Mouse (Mus musculus) mouse embryonic stem cell (cell line): ENCODE measurements around the gene Ofcc1.

Experiments used
- in situ Hi-C, 2 experiments: fragments of 300-500 bp; cut with MboI; formaldehyde crosslinking; loops; 1 replicate in 1 of 2; 3 replicates in 1 of 2; pipeline ENCODE4 v1.14.3; 2019 to 2020; ENCODE audit warnings: low sequenced_read_pairs in 2 of 2, low pct_unique_long_range_greater_than_20kb in 1 of 2, mixed read lengths in 1 of 2; ENCODE audit not compliant: unreplicated experiment in 1 of 2

Ofcc1 gene

DNA sequence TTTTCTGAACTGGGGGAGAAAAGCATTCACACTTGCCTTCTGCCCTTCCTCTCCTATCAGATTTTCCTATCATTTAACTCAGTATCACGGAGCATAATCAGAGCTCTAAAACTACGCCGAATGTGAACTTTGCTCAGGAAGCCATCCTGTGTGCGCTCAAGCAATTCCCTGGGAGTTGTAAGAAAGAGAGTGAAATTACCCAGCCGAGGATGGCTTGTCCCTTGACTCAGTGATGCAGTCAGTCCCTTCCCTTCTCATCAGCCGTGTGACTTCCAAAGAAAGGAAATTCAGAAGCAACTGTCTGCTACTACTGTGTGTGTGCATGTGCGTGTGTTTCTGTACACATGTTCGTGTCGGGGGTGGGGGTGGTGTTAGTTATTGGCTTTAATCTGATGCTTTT lies 93.7 kb downstream of the Ofcc1 start:
- in situ Hi-C loops = no loop called here

DNA sequence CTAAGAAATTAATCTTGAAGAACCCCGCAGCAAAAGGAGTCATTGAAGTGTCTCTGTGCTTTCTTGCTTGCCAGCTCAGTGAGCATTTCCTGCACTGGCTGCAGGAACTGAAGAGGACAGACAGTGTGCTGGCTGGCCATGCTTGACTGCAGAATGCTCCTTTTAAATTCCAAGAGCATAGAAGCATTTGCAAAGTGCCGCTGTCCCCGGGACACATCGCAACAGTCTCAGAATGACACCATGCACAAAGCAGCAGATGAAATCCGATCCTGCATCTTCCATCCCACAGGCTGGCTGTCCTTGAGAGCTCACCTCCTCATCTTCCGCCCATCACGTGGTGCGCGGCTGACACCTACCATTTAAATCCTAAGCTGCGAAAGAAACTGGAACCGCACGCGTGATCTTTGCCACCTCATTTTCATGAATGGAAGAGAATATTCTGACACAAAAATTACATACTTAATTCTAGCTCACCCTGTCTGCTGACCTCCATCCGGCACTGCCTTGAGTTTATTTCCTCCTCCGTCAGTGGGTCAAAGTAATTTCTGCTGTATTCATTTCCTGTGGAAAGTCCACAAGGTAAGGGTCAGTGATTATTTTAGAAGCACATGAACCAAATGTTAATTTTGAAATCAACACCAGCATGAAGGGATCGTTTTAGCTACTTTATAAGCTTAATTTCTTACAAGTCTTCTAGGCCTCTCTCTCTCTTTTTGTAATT lies 98.0 kb downstream of the Ofcc1 start:
- in situ Hi-C loops = no loop called here

DNA sequence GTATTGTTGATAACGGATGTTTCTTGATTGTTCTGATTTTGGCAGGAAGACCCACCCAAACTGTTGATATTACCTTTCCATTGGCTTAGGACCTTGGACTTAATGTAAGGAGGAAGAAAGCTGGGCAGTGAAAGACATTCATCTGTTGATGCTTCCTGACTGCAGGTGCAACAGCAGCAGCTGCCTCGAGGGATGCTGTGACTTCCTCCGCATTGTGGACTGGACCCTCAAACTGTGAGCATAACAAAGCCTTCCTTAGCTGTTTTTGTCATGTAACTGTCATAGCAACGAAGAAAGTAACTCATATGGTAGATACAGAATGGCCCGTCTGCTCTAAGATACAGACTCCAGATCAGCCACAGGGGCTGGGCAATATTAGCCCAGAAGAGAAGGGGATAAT lies 102.5 kb downstream of the Ofcc1 start:
- in situ Hi-C loops = no loop called here

DNA sequence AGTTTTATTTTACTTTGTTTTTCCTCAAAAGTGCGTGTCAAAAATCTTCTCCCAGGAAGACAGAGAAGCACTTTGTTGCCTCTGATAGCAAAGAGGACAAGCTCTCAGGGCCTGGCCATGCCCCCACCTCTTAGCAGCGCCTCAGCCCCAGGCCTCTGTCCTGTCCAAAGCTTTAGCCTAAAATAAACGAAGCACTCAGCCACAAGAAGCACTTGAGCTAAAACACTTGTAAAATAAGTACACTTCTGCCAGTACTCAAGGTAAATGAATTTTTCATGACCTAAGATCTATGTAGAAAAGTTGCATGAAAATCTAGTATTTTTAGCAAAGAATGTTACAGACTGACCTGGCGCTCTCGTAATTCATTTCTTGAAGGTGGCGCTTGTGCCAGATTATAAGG lies 117.4 kb downstream of the Ofcc1 start:
- in situ Hi-C loops = no loop called here

DNA sequence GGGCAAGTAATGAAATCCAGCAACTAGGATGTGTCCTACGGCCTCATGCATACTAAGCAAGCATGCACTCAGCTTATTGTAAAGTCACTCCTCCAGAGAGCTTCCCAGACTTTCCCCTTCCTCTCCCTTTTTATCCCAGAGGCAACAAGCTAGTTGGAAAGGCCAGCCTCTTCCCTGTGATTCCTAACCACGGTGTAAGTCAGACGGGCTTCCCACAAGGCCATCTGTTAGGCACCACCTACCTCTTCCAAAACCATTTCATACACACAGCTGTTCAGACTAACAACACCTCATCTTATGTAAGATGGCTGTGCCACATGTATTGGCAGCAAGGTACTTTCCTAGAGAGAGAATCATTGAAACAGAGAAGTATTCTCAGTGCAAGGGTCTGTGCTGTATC lies 124.9 kb downstream of the Ofcc1 start:
- in situ Hi-C loops = no loop called here

DNA sequence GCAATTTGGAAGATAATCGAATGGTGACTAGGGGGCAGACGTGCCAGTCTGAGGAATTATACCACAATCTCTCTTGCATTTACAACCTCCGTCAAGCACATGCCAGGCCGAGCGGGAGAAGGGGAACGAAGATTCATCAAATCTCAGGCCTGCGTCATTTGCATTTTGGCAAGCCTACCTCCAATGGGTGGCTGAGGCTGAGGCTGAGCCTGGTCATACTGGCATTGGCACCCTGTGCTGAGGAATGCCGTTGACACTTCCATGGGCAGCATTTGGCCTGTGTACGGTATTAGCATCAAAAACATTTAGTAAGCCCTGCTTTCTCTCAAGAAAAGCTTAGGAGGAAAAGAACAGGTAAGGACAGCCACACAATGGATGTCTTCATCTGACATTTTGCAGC lies 152.9 kb downstream of the Ofcc1 start:
- in situ Hi-C loops = no loop called here

DNA sequence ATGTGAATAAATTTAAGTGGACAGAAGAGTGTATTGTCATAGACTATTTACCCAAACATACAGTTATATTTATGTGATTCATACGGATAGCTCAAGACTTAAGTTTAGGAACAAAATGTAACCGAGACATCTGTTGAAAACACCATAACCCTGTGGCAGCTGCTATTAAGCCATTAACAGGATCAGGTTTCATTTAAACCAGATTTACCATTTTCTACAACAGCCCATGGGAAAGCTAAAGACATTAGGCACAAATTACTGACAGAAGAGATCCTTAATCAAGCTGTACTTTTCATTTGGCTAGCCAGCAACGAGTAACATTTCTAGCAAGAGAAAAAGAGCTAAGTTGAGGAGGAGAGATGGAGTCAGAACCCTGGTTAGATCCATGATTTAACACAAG lies 179.5 kb downstream of the Ofcc1 start:
- in situ Hi-C loops = no loop called here

DNA sequence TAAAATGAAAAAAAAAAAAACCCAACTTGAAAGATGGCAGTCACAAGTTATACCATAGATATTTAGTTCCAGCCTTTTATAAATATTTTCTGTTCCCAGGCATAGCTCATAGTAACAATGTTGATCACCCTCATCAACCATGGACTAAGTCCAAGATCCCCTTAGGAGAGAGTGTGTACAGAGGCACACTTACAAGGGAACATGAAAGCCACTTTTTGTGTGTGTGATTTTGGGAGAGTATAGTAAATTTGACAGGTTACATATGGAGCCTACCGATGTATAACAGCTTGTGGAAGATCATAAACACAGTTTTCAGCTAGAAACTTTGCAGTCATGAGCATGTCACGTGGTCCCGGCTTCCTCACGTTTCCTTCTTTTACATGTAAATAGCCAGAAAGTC lies 189.5 kb downstream of the Ofcc1 start:
- in situ Hi-C loops = no loop called here

DNA sequence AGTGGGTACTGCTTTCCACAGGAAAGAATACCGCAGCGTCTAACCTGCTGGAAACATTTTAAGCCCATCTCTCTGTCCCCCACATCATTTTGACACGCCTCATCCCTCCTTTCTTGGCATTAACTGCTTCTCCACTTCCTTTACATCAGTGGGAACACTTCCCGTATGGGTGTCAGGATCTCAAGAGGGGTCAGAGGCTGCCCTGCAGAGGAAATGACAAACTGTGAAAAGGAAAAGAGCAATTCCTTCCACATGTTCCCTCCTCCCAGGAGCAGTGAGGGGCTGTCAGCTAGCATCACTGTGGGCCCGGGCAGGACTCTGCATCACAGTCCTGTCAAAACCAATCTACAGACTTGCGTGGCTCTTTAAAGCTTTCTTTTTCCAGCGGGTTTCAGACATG lies 193.4 kb downstream of the Ofcc1 start:
- in situ Hi-C loops = no loop called here

DNA sequence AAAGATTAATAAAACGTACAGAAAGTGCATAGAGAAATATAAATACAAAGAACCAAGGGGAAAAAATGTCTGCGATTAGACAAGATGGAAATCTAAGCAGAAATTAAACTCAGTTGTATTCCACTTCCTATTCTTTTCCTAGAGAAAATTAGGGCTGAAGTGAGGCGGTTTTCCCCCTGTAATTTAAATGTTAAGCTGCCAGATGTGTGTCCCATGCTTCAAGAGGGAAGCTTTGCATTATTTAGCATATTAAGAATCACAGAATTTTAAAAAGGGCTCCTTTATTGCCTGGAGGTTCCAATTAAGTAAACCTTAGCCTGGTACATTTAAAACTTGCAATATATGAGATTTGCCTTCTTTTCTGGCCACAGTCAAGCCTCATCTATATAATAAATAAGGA lies 205.8 kb downstream of the Ofcc1 start:
- in situ Hi-C loops = no loop called here

DNA sequence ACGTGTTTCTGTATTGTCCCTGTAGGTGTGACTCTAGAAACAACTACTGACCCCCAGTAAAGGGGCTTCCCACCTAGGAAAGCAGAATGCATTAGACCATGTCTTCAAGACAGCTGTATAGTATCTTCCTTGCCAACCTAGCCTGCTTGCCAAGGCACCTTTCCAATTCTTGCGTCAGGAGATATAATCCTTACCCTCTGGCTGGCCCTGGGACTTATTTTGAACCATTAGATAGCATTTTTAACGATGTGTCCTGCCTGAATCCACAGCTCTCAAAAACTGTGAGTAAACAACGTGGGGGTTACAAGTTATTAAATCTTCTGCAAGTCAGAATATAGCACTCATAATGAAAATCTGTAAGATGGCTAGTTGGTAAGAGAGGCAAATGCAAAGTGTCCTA lies 221.3 kb downstream of the Ofcc1 start:
- in situ Hi-C loops = no loop called here

DNA sequence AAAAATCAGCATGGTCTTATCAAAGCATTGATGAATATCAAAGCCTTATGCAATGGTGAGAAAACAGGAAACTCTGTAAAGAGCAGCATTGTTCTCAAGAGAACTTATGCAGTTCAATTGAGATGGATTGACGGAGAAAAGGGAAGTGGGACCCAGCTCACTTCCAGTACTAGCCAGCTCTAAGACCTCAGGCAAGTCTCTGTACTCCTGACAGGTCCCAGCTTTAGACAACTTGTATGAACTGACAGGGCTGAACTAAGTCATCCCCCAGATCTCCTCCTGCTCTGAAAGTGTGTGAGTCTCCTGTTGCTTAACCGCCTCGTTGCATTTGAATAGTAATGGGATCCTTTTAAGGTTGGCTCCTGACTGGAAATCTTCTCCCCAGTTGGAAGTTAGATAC lies 225.2 kb downstream of the Ofcc1 start:
- in situ Hi-C loops = no loop called here

DNA sequence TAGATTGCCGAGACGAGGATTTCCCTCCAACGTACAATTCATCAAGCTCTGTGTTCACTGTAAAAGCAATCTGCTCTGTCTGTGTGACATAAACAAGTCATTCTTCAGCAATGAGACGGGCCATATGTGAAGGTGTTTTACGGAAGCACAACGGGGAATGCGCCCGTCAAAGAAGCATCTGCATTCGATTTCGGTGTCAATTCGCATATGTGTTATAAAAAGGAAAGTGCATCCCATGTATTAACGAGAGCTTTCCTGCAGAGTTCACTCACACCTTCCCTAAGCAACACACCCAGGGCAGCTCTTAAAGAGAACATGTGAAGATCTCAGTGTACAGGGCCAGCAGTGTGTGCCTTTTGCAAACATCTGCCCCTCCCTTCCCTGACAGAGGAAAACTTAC lies 225.6 kb downstream of the Ofcc1 start:
- in situ Hi-C loops = no loop called here

DNA sequence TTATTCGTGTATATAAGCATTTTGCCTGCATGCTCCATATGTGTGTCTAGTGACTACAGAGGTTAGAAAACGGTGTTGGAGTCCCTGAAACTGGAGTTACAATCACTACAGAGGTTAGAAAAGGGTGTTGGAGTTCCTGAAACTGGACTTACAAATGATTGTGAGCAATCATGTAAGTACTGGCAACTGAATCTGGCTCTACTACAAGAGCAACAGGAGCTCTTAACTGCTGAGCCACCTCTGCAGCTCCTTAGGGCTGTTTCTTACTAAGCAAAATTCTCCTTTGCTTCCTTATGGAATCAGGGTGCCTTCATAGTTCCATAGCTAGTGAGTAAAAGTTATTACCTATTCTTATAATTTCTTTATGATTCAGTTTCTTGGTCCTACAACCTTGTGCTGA lies 237.4 kb downstream of the Ofcc1 start:
- in situ Hi-C loops = no loop called here

DNA sequence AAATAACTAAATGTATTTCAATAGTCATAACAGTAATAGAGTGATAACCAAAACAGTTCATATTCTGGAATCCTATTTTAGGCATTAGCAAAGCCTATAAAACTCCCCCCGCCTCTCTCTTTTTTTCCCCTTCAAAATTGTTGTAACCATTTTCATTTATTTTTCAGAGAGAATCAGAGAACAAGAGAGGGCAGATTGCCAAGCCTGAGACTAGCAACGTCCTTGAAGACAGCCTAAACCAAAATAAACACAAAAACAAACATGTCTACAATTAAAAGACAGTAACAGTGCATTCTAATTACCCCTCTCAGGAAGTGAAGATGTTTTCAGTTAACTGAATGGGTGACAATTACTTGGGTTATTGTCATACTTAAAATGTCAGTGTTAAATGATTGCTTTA lies 248.9 kb downstream of the Ofcc1 start:
- in situ Hi-C loops = no loop called here

DNA sequence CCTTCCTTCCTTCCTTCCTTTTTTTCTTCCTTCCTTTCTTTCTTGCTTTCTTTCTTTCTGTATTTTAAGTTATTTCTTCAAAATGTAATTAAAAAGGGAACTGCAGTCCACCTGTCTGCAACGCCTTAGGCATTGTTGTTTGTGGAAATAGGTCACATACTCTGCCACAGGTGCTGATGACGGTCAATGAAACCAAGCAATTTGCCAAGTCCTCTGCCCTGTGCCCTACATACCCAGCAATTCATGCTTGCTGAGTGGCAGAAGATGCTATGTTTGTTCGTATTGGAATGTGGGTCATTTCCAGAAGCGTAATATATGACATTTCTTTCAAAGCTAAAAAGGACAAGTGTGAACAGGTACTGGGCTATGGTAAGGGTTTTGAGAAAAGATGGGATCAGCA lies 285.0 kb downstream of the Ofcc1 start:
- in situ Hi-C loops = no loop called here

DNA sequence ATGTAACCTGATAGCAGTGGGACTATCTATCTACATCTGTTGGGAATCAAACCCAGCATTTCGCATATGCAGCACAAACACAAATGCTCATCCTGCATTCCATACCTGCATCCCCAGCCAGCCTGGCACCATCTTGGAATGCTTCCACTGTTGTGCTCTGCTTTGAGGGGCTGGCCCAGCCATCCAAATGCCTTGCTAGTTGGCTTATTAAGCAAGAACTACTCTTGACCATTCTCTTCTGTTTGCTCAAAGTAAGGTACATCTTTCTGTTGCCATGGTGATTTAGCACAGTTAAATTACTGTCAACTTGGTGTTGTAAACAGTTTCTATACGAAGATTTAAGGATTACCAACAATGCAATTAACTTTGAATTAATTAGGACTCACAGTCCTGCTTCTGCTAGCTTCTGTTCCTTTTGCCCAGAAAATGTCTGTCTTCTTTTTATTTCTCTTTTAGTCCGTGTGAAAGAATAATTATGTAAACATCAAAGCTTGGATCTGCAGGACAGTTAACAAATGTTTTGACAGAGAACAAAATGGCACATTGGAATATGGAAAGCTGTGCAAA lies 286.3 kb downstream of the Ofcc1 start:
- in situ Hi-C loops = no loop called here

DNA sequence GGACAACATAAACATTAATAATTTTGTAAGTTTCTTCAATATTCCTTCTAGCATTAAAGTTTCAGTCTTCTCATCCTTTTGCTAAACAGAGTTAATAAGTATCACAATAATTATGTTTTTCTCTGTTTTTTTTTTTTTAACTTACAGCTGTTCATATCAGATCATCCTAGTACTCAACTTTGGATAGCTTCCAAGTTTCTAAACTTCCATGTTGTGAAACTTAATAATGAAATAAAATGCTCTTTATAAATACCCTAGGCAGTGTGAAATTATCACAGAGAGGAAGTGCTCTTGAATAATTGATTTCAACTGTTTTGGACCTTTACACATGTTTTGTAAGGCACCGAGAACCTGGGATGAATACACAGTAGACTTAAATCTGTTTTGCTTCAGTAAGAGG lies 291.2 kb downstream of the Ofcc1 start:
- in situ Hi-C loops = no loop called here

DNA sequence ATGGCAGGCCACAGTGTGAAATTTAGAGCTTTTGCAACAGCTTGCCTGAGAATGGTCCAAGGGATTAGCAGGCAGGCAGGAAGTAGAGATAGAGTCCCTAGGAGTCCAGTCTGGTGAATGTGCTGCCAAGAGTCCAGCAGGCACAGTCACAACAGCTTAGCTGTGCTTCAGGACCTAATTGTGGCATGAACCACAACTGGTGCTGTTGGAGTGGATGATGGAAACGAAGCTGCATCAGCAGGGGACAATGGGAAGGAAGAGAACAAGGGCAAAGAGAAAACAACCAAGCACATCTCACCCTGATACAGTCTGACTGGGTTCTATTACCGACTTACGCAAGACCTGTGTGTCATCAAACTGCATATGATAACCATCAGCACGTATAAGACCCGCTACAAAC lies 300.0 kb downstream of the Ofcc1 start:
- in situ Hi-C loops = no loop called here

DNA sequence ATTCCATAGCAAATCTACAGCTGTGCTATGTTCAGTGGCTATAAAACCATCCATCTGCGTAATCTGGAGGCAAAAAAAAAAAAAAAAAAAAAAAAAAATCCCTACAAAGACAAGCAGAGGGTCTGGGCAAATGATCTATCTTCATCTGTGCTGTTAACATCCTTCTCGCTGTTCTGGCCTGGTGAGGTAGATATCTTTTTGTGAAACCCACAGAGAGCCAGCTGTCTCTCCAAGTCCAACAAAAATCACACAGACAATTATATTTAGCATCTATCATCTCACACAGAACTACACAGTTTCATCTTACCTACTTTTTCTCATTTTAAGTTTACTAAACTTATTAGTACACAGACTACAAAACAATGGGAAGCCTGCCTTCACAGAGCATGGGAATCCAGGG lies 323.4 kb downstream of the Ofcc1 start:
- in situ Hi-C loops = no loop called here
